Mouse (Mus musculus) gastrocnemius, adult 8-10 months (tissue): ENCODE results near the gene Nisch. TPM values are rescaled to one million over a fixed set of nuclear protein-coding genes. Genes with fewer than 3 reads are reported as not detected.
A peak's percentile ranks its signal among the peaks of the same experiment; 100 is the strongest.

Experiments
- DNase-seq, 2 experiments: peaks; one replicate each; pipeline ENCODE4 v3.0.0; 2022; ENCODE audit warnings: low spot score in 2 of 2
- total RNA-seq, 4 experiments: library from RNA; stranded (reverse); gene quantifications; 2 replicates each; pipeline ENCODE4 v1.2.4; 2022

The Nisch gene
- total RNA-seq, result 10 to 100 TPM; 49.1 to 60.3 (median 53.8) TPM

DNA sequence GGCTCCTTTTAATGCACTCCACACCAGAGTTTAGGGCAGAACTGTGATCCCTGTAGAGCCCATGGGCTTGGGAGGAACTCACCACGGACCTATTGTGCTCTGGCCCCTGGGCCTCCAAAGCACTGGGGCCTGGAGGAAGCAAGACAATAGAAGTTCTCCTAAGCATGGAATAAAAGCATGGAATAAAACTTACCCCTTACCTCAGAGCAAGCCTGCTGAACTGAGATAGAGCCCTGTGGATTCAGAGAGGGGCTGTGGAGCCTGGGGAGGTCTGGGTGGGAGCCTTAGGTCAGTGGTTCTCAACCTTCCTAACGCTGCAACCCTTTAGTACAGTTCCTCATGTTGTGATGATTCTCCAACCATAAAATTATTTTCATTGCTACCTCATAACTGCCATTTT lies at the start of gene Nisch:
Gene Nisch (minus strand): TSS at position 101 of the 400 bp plus-strand sequence.
- no peak for DNase-seq

- no peak for DNase-seq
Observed at GRCm38 (mm10) chr14:31260932-31261331, 44.2 kb upstream of the Nisch start.

DNA sequence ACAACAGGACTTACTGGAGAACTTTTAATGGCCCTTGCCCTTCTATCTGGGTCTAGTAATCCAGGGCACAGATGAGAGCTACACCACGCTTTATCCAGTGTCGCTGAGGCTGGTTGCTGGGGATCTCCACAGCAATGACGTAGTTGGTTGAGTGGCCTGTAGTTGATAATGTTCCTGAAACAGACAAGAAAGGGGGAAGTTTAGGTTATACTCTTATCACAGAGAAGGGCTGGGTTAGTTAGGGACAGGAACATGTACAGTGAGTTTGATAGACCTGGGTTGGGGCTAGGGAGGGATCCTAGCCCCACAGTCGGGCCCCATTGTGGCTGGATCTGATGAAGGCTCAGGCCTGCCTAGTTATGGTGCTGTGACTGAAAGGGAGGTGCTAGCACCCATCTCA lies 43.6 kb upstream of the Nisch start:
- DNase-seq, result no peak

- DNase-seq, result no peak
Observed at GRCm38 (mm10) chr14:31258476-31259050, 41.8 kb upstream of the Nisch start.

- no peak for DNase-seq
Observed at GRCm38 (mm10) chr14:31252091-31252490, 35.3 kb upstream of the Nisch start.

GRCm38 (mm10) chr14:31251626-31252025 lies 34.9 kb upstream of the Nisch start:
- DNase-seq, result no peak

DNA sequence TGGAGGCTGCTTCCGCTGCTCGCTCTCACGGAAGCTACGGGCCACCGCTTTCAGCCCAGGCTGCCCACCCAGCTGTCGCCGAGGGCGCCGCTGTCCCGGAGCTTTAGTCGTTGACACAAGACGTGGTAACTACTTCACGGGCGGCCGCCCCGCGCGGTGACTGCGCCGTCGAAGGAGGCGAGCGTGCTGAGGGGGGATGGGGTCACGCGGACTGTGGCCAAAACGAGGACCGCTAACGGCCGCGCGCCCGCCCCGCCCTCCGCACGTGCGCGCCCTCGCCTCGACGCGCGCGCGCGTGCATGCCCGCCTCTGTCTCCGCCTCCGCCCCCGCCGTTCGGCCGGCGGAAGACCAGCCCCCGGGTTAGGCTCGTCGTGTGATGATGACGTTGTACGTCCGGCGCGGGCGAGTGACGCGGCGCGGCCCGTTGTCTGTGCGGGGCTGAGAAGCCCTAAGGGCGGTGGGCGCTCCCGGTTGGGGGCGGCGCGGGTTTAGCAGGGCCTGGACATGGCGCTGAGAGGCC lies 34.4 kb upstream of the Nisch start, which contains the start of the genes Phf7 and Bap1:
Gene Phf7 (minus strand): TSS at position 234 of the 521 bp plus-strand sequence.
Gene Bap1 (plus strand): TSS at position 367 of the 521 bp plus-strand sequence.
- DNase-seq, result peak; percentile 90 to 91

- DNase-seq, result no peak
Observed at GRCm38 (mm10) chr14:31250222-31251083, 33.7 kb upstream of the Nisch start.

- no peak for DNase-seq
Observed at GRCm38 (mm10) chr14:31248396-31248795, 31.6 kb upstream of the Nisch start.

GRCm38 (mm10) chr14:31245946-31246345 lies 29.2 kb upstream of the Nisch start:
- DNase-seq, result no peak

DNA sequence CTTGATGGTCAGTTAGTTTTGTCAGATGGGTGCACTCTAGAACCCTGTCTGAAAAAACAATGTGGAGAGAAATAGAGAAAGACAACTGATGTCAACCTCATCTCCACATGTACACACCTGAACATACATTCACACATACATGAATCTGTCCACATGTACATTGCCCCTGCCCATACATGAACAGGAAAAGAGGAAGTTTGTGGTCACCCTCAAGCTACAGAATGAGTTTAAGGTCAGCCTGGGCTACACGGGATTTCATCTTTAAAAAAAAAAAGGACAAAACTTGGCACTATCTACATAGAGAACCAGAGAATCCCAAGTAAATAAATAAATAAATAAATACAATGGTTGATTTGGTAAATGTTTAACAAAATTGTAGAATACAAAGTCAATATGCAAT lies 28.0 kb upstream of the Nisch start:
- no peak for DNase-seq

DNA sequence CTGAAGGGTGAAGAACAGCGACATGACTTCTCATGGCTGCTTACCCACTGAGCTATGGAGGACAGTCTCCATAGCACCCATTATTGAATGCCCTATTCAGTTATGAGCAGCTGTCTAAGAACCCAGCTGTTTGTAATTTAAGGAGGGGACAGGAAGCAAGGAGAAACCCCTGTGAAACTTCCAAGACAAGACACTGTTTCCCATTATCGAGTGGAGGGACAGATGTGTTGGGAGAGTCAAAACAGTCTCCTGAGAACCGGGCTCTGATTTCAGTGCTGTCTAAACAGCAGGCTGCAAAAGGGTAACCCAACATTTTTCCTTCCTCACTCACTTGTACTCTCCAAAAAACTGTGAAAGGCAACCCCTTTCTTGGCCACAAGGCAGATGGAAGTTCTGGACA lies 23.8 kb upstream of the Nisch start:
- no peak for DNase-seq

DNA sequence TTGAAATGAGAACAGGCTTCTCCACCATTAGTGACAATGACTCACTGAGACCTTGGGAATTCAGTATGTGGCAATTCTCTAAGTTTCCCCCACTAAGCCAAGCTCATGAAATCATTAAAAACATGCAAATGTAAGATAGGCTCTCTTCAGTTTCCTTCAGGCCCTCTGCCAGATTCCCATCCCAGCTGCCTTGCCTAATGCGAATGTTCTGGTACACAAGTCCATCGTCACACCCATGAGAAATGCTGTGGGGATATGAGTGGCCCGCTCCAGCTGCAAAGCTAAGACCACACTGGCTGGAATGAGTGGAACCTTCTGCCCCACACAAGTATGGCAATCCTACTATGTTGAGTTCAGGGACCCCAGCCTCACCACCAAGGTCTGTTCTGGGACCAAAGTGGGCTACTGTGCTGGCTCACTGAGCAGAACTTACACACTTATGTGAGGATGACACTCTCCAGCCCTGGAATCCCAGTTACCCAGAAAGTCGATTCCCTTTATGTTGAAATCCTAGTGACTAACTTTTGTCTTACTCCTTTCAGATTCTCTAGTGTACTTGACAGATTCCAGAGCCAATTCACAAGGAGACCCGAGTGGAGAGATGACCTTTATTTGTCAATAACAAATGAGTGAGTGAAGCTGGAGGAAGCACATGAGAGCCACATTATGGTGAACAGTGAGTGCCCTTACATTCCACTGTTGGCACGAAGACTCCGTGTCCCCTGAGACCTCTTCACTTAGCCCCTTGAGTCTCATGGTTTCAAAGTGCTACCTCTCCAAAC lies 20.5 kb upstream of the Nisch start:
- DNase-seq, result peak; percentile 58 to 59

GRCm38 (mm10) chr14:31233996-31234591 lies 17.3 kb upstream of the Nisch start:
- peak; percentile 41 to 43 for DNase-seq

DNA sequence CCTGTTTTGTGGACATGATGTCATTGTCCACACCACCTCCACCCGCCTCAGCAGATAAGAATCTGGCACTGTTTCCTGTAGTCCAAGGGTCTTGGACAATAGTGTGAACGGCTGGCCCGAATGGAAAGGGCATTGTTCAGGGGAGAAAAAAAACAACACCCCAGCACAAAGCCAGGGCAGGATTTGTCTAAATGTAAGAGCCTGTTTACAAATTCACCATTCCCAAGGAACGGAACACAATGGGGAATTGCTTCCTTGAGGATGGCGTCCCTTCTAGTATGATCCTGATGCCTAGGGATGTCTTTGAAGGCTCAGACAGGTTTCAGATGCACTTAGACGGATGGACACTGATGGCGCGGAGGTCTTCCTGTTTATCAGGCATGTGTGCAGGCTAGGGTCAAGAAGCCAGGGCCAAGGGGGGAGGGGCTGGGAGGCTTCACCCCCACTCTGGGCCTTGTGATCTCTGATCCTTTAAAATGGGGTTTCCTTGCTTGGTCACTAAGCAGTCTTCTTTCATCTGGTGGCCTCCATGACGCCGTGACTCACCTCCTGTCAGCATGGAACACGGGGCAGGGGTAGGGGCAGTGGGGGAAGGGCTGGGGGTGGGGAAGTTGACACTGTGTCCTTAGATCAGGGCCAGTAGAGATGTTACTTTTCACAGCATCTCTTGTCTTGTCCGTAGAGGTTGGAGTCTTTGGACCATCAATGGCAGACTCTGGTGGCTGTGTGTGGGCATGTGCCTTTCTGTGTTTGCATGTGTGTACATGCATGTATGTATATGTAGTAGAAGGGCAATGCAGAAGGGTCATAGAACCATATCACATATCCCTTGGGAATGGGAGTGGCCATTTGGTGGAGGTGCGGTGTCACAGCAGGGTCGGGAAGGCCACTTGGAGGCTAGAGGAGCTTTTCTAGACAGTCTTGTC lies 16.6 kb upstream of the Nisch start:
- no peak for DNase-seq

- no peak for DNase-seq
Observed at GRCm38 (mm10) chr14:31232404-31233069, 15.8 kb upstream of the Nisch start.

GRCm38 (mm10) chr14:31230442-31230841 lies 13.7 kb upstream of the Nisch start:
- DNase-seq, result no peak

DNA sequence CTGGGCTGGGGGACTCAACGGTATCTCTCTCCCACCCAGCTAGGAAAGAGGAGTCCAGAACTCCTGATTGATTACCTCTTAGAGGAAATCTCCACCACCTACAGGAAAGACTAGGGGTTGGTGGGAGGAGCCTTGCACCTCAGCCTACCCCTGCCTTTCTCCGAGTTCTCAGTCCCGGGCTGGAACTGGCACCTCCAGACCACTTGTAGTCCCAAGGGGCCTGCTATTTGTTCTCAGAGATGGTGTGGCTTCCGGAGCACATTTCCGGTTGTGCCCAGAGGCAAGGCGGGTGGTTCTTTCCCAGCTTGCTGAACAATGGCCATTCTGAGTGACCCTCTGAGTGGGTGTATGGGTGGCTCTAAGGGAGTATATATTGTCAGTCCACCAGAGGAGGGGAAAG lies 11.5 kb upstream of the Nisch start:
- DNase-seq, result no peak

DNA sequence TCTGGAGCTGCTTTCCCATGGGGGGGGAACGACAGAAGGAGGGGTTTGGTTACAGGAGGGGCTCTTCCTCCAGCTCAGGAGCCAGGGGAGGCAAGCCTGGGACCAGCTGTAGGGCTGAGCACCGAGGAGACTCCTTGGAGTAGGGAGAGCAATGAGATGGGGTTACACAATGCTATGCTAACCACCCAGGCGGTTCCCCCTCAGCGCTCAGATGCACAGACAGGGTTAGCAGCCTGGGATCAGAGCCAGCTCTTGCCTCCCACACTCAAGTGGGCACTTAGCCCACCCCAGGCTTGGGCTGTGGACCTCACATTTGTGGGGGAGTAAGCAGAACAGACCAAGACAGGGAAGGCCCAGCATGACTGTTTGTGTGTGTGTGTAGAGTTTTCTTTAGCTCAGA lies 10.2 kb upstream of the Nisch start:
- DNase-seq, result no peak

GRCm38 (mm10) chr14:31217666-31218065 lies 920 bp upstream of the Nisch start, which contains the start of gene Sema3g:
Sema3g (plus strand) TSS chr14:31217860.
- DNase-seq, result no peak
